Mouse (Mus musculus): ENCODE data around the gene Ankrd63. TPM values are rescaled to one million over a fixed set of nuclear protein-coding genes. Genes with fewer than 3 reads are reported as not detected.

Ankrd63 gene
- total and polyA plus RNA-seq, 2 experiments from 2014 or later, result 0.22 TPM; not detected in 1

GRCm38 (mm10) chr2:118741183-118741582 lies 37.4 kb upstream of the Ankrd63 start:
- DNase-seq (ENCODE audit: low spot score), result no peak
- no peak overlapping the region for H3K4me3 ChIP-seq (ENCODE audit: low read depth, low read length)
- no peaks in the 10 kb centered on the region for H3K4me1 ChIP-seq (ENCODE audit: insufficient read depth, low read length)
- no peak for ATAC-seq (ENCODE audit: low FRiP score)
- H3K9me3 ChIP-seq (ENCODE audit: low read length), result no peaks in the 10 kb centered on the region
- H3K9ac ChIP-seq (replicated peaks; ENCODE audit: low read length, poor library complexity, severe bottlenecking), result no peak overlapping the region
- no peak for TF ChIP-seq CTCF (IDR thresholded peaks at IDR 0.05)
- no peak overlapping the region for H3K27ac ChIP-seq (ENCODE audit: low read depth, low read length)
- H3K4me2 ChIP-seq (ENCODE audit: low read depth, low read length, poor library complexity, severe bottlenecking), result no peak overlapping the region
- 79% methylated on average over 9 of the region's 9 CpGs for WGBS
- no peaks in the 10 kb centered on the region for H3K27me3 ChIP-seq (ENCODE audit: insufficient read depth, low read length)
- H3K36me3 ChIP-seq (ENCODE audit: insufficient read depth, low read length), result no peaks in the 10 kb centered on the region

- Histone ChIP-seq H3K27ac (ENCODE audit: low read depth, low read length) (no peak overlapping the region), H3K9ac (replicated peaks; ENCODE audit: low read length, poor library complexity, severe bottlenecking) (no peak overlapping the region), H3K4me3 (ENCODE audit: low read depth, low read length) (no peak overlapping the region), H3K27me3 (ENCODE audit: insufficient read depth, low read length) (no peaks in the 10 kb centered on the region), H3K9me3 (ENCODE audit: low read length) (no peaks in the 10 kb centered on the region), H3K4me1 (ENCODE audit: insufficient read depth, low read length) (no peaks in the 10 kb centered on the region), H3K36me3 (ENCODE audit: insufficient read depth, low read length) (no peaks in the 10 kb centered on the region), H3K4me2 (ENCODE audit: low read depth, low read length, poor library complexity, severe bottlenecking) (no peak overlapping the region)
- TF ChIP-seq CTCF (IDR thresholded peaks at IDR 0.05), result no peak
- ATAC-seq (ENCODE audit: low FRiP score) (no peak), DNase-seq (ENCODE audit: low spot score) (no peak)
- 75% methylated on average over 3 of the region's 3 CpGs for WGBS
Observed at GRCm38 (mm10) chr2:118740341-118740740, 36.6 kb upstream of the Ankrd63 start.

DNA sequence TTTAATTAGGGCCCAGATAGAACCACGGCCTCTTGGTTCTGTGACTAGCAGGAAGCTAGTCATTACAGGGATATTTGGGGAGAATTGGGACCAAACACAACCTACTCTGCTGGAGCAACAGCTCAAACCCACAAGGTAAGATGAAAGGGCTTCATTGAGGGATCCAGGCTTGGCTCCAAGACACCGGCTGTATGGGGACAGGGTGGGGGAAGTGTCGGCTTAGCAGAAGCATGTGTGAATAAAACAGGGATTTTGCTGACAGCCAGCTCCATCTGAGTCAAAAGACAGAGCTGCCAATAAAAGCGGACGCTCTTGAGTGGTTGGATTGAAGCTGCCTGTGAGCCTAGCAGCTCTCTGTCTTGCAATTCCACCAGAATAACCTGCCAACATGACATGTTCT lies 29.6 kb upstream of the Ankrd63 start:
- Histone ChIP-seq H3K4me2 (ENCODE audit: low read depth, low read length, poor library complexity, severe bottlenecking) (no peak overlapping the region), H3K27me3 (ENCODE audit: insufficient read depth, low read length) (peaks cover 8% of the 10 kb centered on the region), H3K36me3 (ENCODE audit: insufficient read depth, low read length) (no peaks in the 10 kb centered on the region), H3K4me3 (ENCODE audit: low read depth, low read length) (no peak overlapping the region), H3K4me1 (ENCODE audit: insufficient read depth, low read length) (no peaks in the 10 kb centered on the region), H3K9ac (replicated peaks; ENCODE audit: low read length, poor library complexity, severe bottlenecking) (no peak overlapping the region), H3K9me3 (ENCODE audit: low read length) (no peaks in the 10 kb centered on the region), H3K27ac (ENCODE audit: low read depth, low read length) (no peak overlapping the region)
- DNase-seq (ENCODE audit: low spot score), result peak; percentile 32
- ATAC-seq (ENCODE audit: low FRiP score), result no peak
- WGBS, result 40% methylated on average over 5 of the region's 5 CpGs
- no peak for TF ChIP-seq CTCF (IDR thresholded peaks at IDR 0.05)

- H3K9me3 ChIP-seq (ENCODE audit: low read length), result no peaks in the 10 kb centered on the region
- H3K4me2 ChIP-seq (ENCODE audit: low read depth, low read length, poor library complexity, severe bottlenecking), result no peak overlapping the region
- H3K36me3 ChIP-seq (ENCODE audit: insufficient read depth, low read length), result no peaks in the 10 kb centered on the region
- 88% methylated on average over 5 of the region's 5 CpGs for WGBS
- no peak overlapping the region for H3K4me3 ChIP-seq (ENCODE audit: low read depth, low read length)
- H3K27ac ChIP-seq (ENCODE audit: low read depth, low read length), result no peak overlapping the region
- DNase-seq (ENCODE audit: low spot score) (no peak), ATAC-seq (ENCODE audit: low FRiP score) (no peak)
- H3K4me1 ChIP-seq (ENCODE audit: insufficient read depth, low read length), result no peaks in the 10 kb centered on the region
- H3K9ac ChIP-seq (replicated peaks; ENCODE audit: low read length, poor library complexity, severe bottlenecking), result no peak overlapping the region
- H3K27me3 ChIP-seq (ENCODE audit: insufficient read depth, low read length), result peaks cover 8% of the 10 kb centered on the region
- no peak for TF ChIP-seq CTCF (IDR thresholded peaks at IDR 0.05)
Observed at GRCm38 (mm10) chr2:118731981-118732380, 28.2 kb upstream of the Ankrd63 start.

GRCm38 (mm10) chr2:118730622-118730915 lies 26.8 kb upstream of the Ankrd63 start:
- ATAC-seq (ENCODE audit: low FRiP score), result no peak

DNA sequence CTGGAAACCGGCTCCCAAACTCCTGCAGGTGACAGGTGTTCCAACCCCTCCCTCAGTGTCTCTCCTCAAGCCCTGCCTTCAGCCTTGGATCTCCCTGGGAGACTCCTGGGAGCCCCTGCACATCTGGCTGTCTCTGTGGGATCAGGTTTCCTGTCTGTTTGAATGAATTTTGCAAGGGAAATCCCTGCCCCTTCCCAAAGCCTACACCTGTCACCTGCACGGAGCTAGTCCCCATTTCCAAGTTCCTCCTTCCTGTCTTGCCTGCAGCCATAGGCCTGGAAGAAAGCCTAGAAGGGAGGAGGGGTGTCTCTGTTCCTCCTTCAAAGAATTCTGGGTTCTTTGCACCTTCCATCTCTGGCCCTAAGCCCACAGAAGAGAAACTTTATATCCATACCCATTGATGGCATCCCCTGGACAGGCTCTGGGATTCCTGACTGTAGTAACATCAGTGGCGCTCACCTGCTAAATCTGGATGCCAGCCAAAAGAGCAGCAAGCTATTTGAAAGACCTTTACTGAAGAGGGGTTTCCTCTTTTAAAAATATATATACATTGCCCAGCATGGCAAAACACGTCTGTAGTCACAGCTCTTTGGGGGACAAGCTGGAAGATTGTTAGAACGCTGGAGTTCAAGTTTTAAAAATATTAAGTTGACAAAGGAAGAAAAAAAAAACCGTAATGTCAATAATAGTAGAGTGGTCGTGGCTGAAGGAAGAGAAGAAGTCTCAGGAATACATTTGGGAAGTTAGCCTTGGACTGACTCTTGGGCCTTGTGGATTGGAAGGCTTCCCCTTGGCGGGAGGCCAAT lies 26.3 kb upstream of the Ankrd63 start:
- no peak for DNase-seq (ENCODE audit: low spot score)
- H3K4me2 ChIP-seq (ENCODE audit: low read depth, low read length, poor library complexity, severe bottlenecking), result no peak overlapping the region
- H3K36me3 ChIP-seq (ENCODE audit: insufficient read depth, low read length), result no peaks in the 10 kb centered on the region
- WGBS, result 29% methylated on average over 8 of the region's 8 CpGs
- ATAC-seq (ENCODE audit: low FRiP score), result no peak
- H3K4me1 ChIP-seq (ENCODE audit: insufficient read depth, low read length), result no peaks in the 10 kb centered on the region
- H3K4me3 ChIP-seq (ENCODE audit: low read depth, low read length), result no peak overlapping the region
- peaks cover 8% of the 10 kb centered on the region for H3K27me3 ChIP-seq (ENCODE audit: insufficient read depth, low read length)
- no peak for TF ChIP-seq CTCF (IDR thresholded peaks at IDR 0.05)
- no peaks in the 10 kb centered on the region for H3K9me3 ChIP-seq (ENCODE audit: low read length)
- no peak overlapping the region for H3K27ac ChIP-seq (ENCODE audit: low read depth, low read length)
- no peak overlapping the region for H3K9ac ChIP-seq (replicated peaks; ENCODE audit: low read length, poor library complexity, severe bottlenecking)

More at GRCm38 (mm10) chr2:118730622-118730915, 26.8 kb upstream of the Ankrd63 start:
- TF ChIP-seq CTCF (IDR thresholded peaks at IDR 0.05), result peak; percentile 76
- H3K9ac ChIP-seq (replicated peaks; ENCODE audit: low read length, poor library complexity, severe bottlenecking), result no peak overlapping the region
- H3K27me3 ChIP-seq (ENCODE audit: insufficient read depth, low read length), result peaks cover 8% of the 10 kb centered on the region
- H3K27ac ChIP-seq (ENCODE audit: low read depth, low read length), result no peak overlapping the region
- WGBS, result 13% methylated on average over 3 of the region's 3 CpGs
- no peaks in the 10 kb centered on the region for H3K36me3 ChIP-seq (ENCODE audit: insufficient read depth, low read length)
- H3K4me2 ChIP-seq (ENCODE audit: low read depth, low read length, poor library complexity, severe bottlenecking), result no peak overlapping the region
- H3K4me1 ChIP-seq (ENCODE audit: insufficient read depth, low read length), result no peaks in the 10 kb centered on the region
- H3K4me3 ChIP-seq (ENCODE audit: low read depth, low read length), result no peak overlapping the region
- H3K9me3 ChIP-seq (ENCODE audit: low read length), result no peaks in the 10 kb centered on the region
- peak; percentile 54 for DNase-seq (ENCODE audit: low spot score)
